Mouse (Mus musculus): ENCODE results near the gene Tmem107. TPM values are rescaled to one million over a fixed set of nuclear protein-coding genes. Genes with fewer than 3 reads are reported as not detected.

The Tmem107 gene
- polyA plus RNA-seq, 2 experiments = 12.0 to 21.9 TPM

DNA sequence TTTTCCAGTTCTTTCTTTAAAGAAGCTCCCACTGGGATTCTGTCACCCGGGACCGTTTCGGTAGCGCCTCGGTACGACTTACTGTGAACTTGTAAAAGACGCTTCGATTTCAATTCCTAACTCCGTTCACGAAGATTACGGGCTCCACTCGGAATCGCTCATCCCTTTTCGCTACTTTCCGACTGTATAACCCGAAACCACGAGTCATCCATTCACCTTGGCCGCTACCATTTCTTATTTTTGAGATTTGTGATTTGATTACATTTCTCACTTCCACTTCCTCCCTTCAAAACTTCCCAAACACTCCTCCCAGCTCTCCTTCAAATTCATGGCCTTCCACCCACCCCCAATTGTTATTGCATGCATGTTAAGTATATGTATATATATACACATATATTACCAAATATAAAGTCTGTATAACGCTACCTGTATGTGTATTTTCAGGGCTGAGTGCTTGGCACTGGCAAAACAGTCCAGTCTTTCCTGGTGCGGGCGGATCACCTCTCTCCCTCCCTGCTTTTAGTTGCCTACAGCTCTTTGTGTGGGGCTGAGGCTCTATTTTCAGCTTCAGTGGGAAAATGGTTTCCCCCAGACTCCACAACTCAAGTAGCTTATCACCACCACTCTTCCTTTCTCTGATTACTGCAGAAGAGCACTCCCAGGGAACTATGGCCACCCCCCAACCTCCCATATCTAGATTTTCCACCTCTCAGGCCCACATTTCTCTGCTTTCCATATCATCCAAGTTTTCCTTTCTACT, 40.6 kb downstream of the Tmem107 start:
- TF ChIP-seq CTCF (IDR thresholded peaks at IDR 0.05; ENCODE audit: low read depth) (no peak), EP300 (IDR thresholded peaks at IDR 0.05; ENCODE audit: low read depth) (no peak)
- Histone ChIP-seq H3K9me3 (ENCODE audit: control insufficient read depth, low read length) (no peaks in the 10 kb centered on the region), H3K4me1 (replicated peaks; ENCODE audit: control insufficient read depth in 2 of 2, insufficient read depth in 2 of 2, low read length in 1 of 2) (peaks cover 4 to 17% of the 10 kb centered on the region in 2 experiments), H3K9ac (replicated peaks) (peak overlapping the region; percentile 50), H3K4me2 (ENCODE audit: low read depth) (peak overlapping the region; percentile 75), H3K27me3 (ENCODE audit: control insufficient read depth, insufficient read depth, low read length) (no peaks in the 10 kb centered on the region; the same call in 1 of the 2 replicates), H3K4me3 (ENCODE audit: insufficient read depth in 1 of 2, low read depth in 2 of 2, low read length in 2 of 2) (peak overlapping the region; percentile 58 to 68), H3K27ac (no peak overlapping the region), H3K36me3 (replicated peaks; ENCODE audit: control insufficient read depth, insufficient read depth, low read depth) (no peaks in the 10 kb centered on the region; the same call in 1 of the 2 replicates)
- WGBS (ENCODE audit: insufficient replicate concordance) = 4% methylated on average over 21 of the region's 21 CpGs
- no peak for DNase-seq (ENCODE audit: low read depth in 3 of 3, low spot score in 3 of 3)
- ATAC-seq (ENCODE audit: insufficient read depth) = no peak

DNA sequence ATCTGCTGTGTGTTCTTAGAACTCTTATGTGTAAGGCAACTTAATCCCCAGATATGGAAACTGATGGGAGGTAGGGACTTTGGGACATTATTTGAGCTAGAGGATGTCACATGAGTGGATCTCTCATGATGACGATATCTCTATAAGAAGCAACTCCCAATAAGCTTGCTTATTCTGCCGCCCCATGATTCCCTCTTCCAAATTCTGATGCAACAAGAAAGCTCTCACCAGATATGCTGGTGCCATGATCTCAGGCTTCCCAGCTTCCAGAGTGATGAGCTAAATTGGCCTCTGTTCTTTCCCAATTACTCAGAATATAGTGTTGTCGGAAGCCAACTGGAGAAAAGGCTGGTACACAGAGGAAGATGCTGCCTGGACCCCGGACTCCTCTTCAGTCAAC, 41.3 kb downstream of the Tmem107 start:
- 44% methylated on average over 4 of the region's 4 CpGs for WGBS (ENCODE audit: insufficient replicate concordance)
- Histone ChIP-seq H3K9ac (replicated peaks) (no peak overlapping the region; the same call in 1 of the 2 replicates), H3K4me1 (replicated peaks; ENCODE audit: control insufficient read depth in 2 of 2, insufficient read depth in 2 of 2, low read length in 1 of 2) (peaks cover 4 to 17% of the 10 kb centered on the region in 2 experiments), H3K27me3 (ENCODE audit: control insufficient read depth, insufficient read depth, low read length) (no peaks in the 10 kb centered on the region; the same call in 1 of the 2 replicates), H3K4me2 (ENCODE audit: low read depth) (peak overlapping the region; percentile 75), H3K27ac (no peak overlapping the region), H3K36me3 (replicated peaks; ENCODE audit: control insufficient read depth, insufficient read depth, low read depth) (no peaks in the 10 kb centered on the region; the same call in 1 of the 2 replicates), H3K9me3 (ENCODE audit: control insufficient read depth, low read length) (no peaks in the 10 kb centered on the region), H3K4me3 (ENCODE audit: insufficient read depth in 1 of 2, low read depth in 2 of 2, low read length in 2 of 2) (no peak overlapping the region)
- TF ChIP-seq EP300 (IDR thresholded peaks at IDR 0.05; ENCODE audit: low read depth) (no peak), CTCF (IDR thresholded peaks at IDR 0.05; ENCODE audit: low read depth) (no peak)
- no peak for DNase-seq (ENCODE audit: low read depth in 3 of 3, low spot score in 3 of 3)
- no peak for ATAC-seq (ENCODE audit: insufficient read depth)

DNA sequence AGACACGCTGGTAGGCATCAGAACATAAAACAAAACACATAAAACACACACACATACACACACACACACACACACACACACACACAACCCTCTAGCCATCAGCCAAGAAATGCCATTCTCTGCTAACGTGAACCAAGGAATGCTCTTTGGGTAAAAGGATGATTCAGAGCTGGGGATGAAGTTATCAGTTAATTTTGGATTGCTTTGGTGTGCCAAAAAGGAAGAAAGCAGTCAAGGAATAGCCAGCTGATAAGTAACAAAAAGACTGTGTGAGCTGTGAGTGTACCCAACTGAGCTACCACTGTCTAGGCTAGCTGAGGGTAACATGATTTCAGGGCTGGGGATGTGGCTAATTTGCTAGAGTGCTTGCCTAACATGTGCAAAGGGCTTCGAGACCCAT, 43.4 kb downstream of the Tmem107 start:
- H3K27ac ChIP-seq = no peak overlapping the region
- no peaks in the 10 kb centered on the region for H3K9me3 ChIP-seq (ENCODE audit: control insufficient read depth, low read length)
- 43% methylated on average over 3 of the region's 3 CpGs for WGBS (ENCODE audit: insufficient replicate concordance)
- H3K4me3 ChIP-seq (ENCODE audit: insufficient read depth in 1 of 2, low read depth in 2 of 2, low read length in 2 of 2) = no peak overlapping the region
- peaks cover 7 to 27% of the 10 kb centered on the region in 2 experiments for H3K4me1 ChIP-seq (replicated peaks; ENCODE audit: control insufficient read depth in 2 of 2, insufficient read depth in 2 of 2, low read length in 1 of 2)
- no peak overlapping the region for H3K9ac ChIP-seq (replicated peaks)
- H3K4me2 ChIP-seq (ENCODE audit: low read depth) = no peak overlapping the region
- TF ChIP-seq CTCF (IDR thresholded peaks at IDR 0.05; ENCODE audit: low read depth) = no peak
- no peak for TF ChIP-seq EP300 (IDR thresholded peaks at IDR 0.05; ENCODE audit: low read depth)
- H3K27me3 ChIP-seq (ENCODE audit: control insufficient read depth, insufficient read depth, low read length) = no peaks in the 10 kb centered on the region; the same call in 1 of the 2 replicates
- no peaks in the 10 kb centered on the region for H3K36me3 ChIP-seq (replicated peaks; ENCODE audit: control insufficient read depth, insufficient read depth, low read depth)
- DNase-seq (ENCODE audit: low read depth in 3 of 3, low spot score in 3 of 3) (no peak), ATAC-seq (ENCODE audit: insufficient read depth) (no peak)

DNA sequence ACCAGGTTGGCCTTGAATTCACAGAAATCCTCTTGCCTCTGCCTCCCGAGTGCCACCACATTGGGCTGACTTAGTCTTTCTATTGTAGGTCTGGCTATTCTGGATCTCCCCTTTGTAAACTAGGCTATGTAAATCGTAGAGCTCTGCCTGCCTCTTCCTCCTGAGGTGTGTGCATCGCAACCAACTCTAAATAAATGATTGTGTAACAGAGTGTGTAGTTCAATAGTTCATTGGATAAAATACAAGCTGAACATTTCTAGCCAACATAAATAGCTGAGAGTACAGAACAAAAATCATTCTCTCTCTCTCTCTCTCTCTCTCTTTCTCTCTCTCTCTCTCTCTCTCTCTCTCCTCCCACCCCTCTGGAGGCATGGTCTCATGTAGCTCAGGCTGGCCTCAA, 44.0 kb downstream of the Tmem107 start:
- Histone ChIP-seq H3K27me3 (ENCODE audit: control insufficient read depth, insufficient read depth, low read length) (peaks cover 2% of the 10 kb centered on the region; the same call in 1 of the 2 replicates), H3K27ac (no peak overlapping the region), H3K9me3 (ENCODE audit: control insufficient read depth, low read length) (no peaks in the 10 kb centered on the region), H3K9ac (replicated peaks) (no peak overlapping the region), H3K4me1 (replicated peaks; ENCODE audit: control insufficient read depth in 2 of 2, insufficient read depth in 2 of 2, low read length in 1 of 2) (peaks cover 9 to 31% of the 10 kb centered on the region in 2 experiments), H3K4me2 (ENCODE audit: low read depth) (no peak overlapping the region), H3K36me3 (replicated peaks; ENCODE audit: control insufficient read depth, insufficient read depth, low read depth) (no peaks in the 10 kb centered on the region), H3K4me3 (ENCODE audit: insufficient read depth in 1 of 2, low read depth in 2 of 2, low read length in 2 of 2) (no peak overlapping the region)
- ATAC-seq (ENCODE audit: insufficient read depth) (no peak), DNase-seq (ENCODE audit: low read depth in 3 of 3, low spot score in 3 of 3) (no peak)
- TF ChIP-seq CTCF (IDR thresholded peaks at IDR 0.05; ENCODE audit: low read depth) (no peak), EP300 (IDR thresholded peaks at IDR 0.05; ENCODE audit: low read depth) (no peak)
- 61% methylated on average over 3 of the region's 3 CpGs for WGBS (ENCODE audit: insufficient replicate concordance)

DNA sequence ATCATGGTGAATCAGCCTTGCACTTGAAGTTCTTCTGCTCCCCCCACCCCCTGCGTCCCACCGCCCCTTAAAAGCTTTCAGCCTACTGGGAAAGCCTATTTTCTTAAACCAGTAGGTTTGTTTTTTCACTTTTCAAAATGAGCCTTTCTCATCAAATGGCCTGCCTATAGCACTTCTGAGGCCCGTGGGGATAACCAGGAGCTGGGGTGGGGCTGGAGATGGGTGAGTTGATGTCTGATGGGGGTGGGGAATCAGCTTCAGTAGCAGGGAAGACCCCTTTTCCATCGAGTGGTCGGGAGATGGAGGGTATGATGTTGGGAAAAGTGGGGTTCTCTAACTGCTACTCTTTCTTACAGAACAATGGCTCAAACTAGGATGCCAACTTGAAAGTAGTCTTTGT, 46.2 kb downstream of the Tmem107 start:
- Histone ChIP-seq H3K4me3 (ENCODE audit: insufficient read depth in 1 of 2, low read depth in 2 of 2, low read length in 2 of 2) (no peak overlapping the region; a peak in 1 of 4 replicates), H3K9ac (replicated peaks) (no peak overlapping the region), H3K27me3 (ENCODE audit: control insufficient read depth, insufficient read depth, low read length) (peaks cover 25% of the 10 kb centered on the region), H3K4me1 (replicated peaks; ENCODE audit: control insufficient read depth in 2 of 2, insufficient read depth in 2 of 2, low read length in 1 of 2) (peaks cover 5 to 18% of the 10 kb centered on the region in 2 experiments), H3K36me3 (replicated peaks; ENCODE audit: control insufficient read depth, insufficient read depth, low read depth) (no peaks in the 10 kb centered on the region), H3K9me3 (ENCODE audit: control insufficient read depth, low read length) (no peaks in the 10 kb centered on the region), H3K27ac (no peak overlapping the region), H3K4me2 (ENCODE audit: low read depth) (peak overlapping the region; percentile 96; the same call in 1 of the 2 replicates)
- no peak for DNase-seq (ENCODE audit: low read depth in 3 of 3, low spot score in 3 of 3)
- TF ChIP-seq EP300 (IDR thresholded peaks at IDR 0.05; ENCODE audit: low read depth) (no peak), CTCF (IDR thresholded peaks at IDR 0.05; ENCODE audit: low read depth) (no peak)
- WGBS (ENCODE audit: insufficient replicate concordance) = 48% methylated on average over 5 of the region's 5 CpGs
- ATAC-seq (ENCODE audit: insufficient read depth) = no peak

Data from liver, embryonic 14.5 days (tissue).